Mouse (Mus musculus): Measurements from ENCODE around the gene Nr2c1. TPM values are rescaled to one million over a fixed set of nuclear protein-coding genes. Genes with fewer than 3 reads are reported as not detected.

Nr2c1 gene
- total RNA-seq (2022) = 10 to 100 TPM; 12.7 to 17.0 (median 14.6) TPM

DNA sequence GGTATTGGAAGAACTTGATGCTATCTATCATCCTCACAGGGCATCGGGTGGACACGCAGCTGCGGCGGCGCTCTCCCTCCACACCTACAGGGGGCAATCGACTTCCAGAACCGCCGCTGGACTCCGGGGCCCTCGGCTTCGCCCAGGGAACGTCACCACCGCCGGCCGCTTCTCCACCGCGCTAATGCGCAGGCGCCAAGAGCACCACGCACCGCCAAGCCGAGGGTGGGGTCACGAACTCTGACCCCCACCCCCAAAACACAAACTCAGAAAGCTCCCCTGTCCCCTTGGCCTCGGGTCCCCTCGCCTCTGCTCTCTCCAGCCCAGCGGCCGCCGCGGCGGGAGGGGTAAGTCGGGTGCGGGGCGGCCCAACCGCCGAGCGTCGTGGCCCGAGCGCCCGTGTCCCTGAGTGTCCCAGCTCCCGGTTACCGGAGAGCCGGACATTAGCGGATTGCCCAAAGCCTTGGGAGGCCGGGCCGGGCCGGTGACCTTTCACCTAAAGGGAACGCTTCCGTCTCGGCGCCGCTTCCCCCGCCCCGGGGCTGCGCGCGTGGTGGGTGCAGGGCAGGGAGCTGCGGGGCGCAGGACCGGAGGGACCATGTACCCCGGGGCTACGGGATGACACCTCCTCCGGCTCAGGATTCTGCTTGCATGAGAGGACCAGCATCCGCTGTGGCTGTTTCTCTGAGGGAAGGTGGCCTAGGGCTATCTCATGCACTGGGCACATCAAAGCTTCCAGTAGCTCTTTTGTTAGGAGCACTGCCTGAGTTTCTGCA lies at the start of gene Nr2c1:
Nr2c1 (plus strand) TSS at position 268 of the 776 bp plus-strand sequence.
- peak; percentile 91 for DNase-seq

GRCm38 (mm10) chr10:94098100-94098499 lies 49.7 kb upstream of the Nr2c1 start:
- peak; percentile 57 for DNase-seq

DNA sequence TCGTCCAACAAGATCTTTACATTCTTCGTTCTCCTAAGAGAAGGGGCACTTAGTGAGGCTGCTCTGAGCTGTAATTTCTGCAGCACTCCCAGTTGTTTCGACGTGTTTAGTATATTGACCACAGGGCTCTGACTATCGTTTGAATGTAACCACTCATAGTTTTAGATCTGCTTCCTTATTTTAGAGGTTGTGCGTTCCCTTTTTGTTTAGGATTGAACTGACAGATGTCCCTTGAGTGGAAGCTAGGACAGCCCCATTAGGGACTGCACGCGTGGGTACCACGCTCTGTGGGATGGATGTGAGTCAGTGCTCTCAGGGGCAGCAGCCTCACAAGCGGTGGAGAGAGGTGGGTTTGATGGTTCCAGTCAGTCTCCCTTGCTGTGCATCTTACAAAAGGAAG lies 42.3 kb upstream of the Nr2c1 start:
- no peak for DNase-seq

- no peak for DNase-seq
These were observed 40.7 kb upstream of the Nr2c1 start for GRCm38 (mm10) chr10:94107168-94107567.

- no peak for DNase-seq
These were observed 40.2 kb upstream of the Nr2c1 start for GRCm38 (mm10) chr10:94107607-94108006.

DNA sequence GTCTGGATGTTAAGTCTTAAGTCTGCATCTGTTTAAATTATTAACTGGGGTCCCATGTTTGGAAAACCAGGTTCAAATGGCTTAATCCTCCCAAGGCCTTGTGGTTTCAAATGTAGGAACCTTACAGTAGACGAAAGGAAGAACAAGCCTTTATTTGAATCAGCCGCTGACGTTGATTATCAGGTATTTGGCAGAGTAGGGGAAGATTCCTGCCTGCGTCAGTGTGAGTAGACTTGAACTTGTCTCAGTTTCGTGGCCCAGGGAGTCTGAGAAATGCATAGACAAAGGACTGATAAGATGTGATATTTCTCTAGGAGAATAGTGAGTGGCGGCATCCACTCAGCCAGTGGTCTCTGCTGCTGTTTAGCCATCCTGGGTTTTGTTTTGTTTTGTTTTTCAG lies 39.0 kb upstream of the Nr2c1 start:
- DNase-seq = no peak

GRCm38 (mm10) chr10:94110834-94111754 lies 36.7 kb upstream of the Nr2c1 start:
- DNase-seq = no peak

DNA sequence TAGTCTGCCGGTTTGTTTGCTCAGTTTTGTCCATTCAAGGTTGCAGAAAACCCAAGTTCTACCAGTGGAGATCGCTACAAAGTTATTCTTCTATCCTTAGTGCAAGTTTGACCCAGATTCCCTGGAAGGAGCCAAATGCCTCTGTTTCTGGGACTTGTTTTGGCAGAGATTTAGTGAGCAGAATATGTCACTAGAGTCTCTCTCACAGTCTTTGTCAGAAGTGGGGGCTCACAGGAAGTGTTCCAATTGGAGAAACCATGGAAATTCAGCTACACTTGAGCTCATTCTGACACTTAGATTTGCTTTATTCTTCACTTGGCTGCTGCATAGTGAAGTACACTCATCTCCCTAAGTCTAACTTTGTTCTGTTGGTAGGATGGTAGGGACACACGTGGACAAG lies 35.6 kb upstream of the Nr2c1 start:
- no peak for DNase-seq

DNA sequence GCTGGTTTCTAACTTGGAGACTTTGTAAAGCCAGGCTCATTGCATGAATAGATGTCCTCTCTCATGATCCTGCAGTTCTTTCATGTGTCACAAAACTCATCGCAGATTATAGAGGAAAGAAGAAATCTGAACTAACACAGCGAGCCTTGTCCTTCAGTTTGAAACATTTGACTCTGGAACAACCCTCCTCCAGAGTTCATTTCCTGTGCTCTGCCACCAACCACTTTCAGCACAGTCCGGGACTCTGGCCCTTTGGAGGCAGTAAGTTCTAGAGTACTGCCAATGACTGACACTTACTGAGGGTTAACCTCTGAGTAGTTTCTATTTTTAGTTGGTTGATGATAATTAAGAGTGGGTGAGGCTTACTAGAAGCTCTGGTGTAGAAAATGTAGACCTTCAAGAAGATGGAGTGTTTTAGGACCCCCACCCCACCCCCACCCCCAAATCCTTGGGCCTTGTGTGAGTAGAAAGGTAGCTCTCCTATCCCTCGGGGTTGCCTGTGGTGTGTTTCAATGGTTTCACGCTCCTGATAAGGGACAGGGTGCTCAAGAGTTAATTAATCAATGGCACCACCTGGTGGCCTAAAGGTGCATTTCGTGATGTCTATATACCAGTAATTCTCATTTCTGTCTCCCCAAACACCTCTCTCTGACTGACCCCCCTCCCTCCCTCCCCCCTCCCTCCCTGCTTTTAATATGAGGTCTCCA lies 31.8 kb upstream of the Nr2c1 start:
- peak; percentile 59 for DNase-seq

DNA sequence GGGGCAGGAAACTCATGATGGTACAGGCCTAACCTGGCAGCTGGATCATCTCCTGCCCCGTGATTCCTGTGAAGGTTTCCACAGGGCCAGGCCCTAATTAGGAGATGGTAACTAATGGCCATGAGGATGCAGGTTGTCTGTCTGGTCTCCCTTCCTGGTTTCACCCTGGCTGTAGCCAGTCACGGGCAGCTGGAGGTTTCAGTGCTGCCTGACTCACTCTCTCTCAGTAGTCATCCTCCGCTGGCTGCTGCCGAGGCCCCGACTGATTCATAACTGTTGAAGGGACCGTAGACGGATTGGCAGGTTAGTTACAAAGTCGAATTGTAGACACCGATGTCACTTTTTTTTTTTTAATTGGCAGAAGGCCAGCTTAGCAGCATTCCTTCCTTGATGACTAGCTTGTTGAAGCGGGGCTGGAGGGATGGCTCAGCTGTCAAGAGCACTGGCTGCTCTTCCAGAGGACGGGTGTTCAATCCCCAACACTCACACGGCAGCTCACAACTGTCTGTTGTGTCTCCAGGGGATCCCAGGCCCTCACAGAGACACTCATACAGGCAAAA lies 31.0 kb upstream of the Nr2c1 start:
- peak; percentile 54 for DNase-seq

- DNase-seq = no peak
These were observed 29.9 kb upstream of the Nr2c1 start for GRCm38 (mm10) chr10:94117916-94118315.

- no peak for DNase-seq
These were observed 28.8 kb upstream of the Nr2c1 start for GRCm38 (mm10) chr10:94118993-94119392.

- peak; percentile 24 for DNase-seq
These were observed 27.1 kb upstream of the Nr2c1 start for GRCm38 (mm10) chr10:94120676-94121075.

GRCm38 (mm10) chr10:94122595-94122994 lies 25.2 kb upstream of the Nr2c1 start:
- DNase-seq = no peak

DNA sequence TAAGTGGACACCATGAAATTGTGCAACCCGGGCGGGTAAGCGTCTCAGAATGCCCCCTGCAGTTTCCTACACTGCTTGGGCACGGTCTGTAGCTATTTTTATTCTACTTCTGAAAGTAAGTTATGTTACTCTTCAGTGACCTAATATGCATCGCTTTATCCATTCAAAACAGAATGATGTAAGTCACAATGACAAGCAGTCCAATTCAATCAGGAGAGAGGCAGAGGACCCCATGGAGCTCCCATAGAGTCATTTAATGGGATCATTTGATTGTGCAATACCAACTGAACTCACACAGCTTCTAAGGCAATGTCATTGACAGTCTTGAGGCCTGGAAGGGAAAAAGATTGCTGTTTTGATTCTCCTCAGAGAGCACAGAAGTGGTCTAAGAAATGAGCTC lies 24.2 kb upstream of the Nr2c1 start:
- DNase-seq = no peak

DNA sequence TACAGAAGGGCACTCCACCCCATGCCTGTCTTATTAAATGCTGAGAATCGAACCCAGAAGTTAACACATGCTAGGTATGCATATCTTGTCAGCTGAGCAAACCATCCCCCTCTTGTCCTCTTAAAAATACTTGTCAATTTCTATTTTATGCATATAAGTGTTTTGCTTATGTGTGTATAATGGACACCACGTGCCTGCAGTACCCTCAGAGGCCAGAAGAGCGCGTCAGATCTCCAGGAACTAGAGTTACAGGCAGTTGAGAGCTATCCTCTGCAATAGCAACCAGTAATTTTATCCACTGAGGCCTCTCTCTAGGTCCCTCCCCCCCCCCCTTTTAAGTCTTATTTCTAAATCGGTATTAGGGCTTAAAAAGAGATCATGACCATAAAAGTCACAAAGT lies 23.4 kb upstream of the Nr2c1 start:
- no peak for DNase-seq

- no peak for DNase-seq
These were observed 18.1 kb upstream of the Nr2c1 start for GRCm38 (mm10) chr10:94129680-94130119.

GRCm38 (mm10) chr10:94133081-94133480 lies 14.7 kb upstream of the Nr2c1 start:
- DNase-seq = no peak

DNA sequence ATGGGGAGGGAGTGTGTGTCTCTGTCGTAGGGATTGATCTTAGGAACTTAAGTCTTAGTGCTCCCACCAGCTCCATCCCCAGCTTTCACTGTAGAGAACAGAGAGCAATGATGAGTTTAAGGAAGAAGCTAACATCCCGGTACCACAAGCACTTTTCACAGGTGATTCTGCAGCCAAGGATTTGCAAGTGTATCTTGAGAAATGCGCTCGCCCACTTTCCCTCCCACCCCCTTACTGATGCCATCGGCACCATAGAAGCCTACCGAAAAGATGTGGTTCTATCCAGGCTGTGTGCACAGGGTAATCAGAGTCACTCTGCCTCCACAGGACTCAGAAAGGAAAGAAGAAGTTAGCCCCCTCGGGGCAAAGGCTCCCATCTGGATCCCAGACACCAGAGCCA lies 14.1 kb upstream of the Nr2c1 start:
- DNase-seq = no peak

DNA sequence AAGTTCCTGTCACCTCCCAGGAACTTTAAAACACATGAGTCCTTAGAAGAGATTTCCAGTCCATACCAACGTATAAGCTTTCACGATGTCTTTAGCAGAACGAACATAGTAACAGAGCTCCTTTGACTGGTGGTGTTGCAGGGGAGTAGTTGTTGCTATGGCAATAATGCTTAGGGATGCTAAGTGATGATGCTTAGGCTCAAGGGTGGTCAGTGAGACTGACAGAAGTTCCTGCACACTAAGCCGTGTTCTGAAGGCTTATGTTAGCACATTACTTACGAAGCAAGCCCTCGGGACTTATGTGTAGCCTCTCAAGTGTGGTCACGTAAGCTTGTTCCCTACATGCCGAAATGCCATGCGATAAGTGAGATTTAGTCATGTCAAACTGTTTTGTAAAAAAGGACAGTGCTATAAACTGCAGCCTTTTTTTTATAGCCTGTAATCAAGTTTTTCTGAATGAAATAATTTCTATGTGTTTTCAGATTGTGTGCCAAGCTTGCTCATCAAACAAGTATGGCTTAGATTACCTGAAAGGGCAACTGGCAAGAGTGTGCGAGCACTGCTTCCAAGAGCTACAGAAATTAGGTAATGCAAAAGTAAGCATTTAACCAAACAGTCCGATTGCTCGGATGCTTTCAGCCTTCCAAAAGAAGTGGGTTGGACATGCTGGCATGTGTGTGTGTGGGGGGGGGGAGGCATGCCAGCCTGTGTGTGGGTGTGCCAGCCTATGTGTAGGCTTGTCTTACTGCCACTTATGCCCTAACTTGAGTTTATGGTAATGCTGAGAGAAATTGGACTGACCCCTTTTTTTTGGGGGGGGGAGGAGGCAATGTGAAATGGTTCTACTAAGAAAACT lies 13.1 kb upstream of the Nr2c1 start:
- no peak for DNase-seq

DNA sequence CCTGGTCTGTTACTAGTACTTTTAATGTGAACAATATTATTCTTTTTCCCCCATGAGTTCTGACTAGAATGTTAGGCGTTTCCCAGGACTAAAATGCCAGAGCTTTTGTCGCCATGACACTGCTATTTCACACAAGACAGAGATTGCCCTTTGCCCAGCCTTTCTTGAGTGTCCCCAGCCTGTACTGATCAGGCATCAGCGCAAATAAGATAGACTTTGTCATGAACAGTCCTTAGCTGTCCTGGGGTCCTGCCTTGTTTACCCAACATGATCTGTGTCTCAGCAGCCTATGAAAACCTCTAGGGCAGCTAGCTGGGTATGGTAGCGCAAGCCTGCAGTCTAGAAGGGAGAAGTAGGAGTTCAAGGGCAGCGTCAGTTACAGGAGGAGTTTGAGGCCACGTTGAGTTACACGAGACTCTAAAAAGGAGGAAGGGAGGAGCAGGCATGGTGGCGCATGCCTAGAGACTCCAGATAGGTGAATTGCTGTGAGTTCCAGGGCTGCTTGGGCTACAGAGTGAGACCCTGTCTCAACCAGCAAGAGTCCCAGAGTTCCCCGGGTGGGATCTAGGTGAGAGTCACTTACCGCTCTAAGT lies 8.8 kb upstream of the Nr2c1 start:
- no peak for DNase-seq
